Mouse (Mus musculus) lung, embryonic 16.5 days (tissue): ENCODE results near the gene Usp21. TPM values are rescaled to one million over a fixed set of nuclear protein-coding genes. Genes with fewer than 3 reads are reported as not detected.

Experiments
- ATAC-seq: fragments of 200-750 bp; cut with Nextera tagmentation; 2 replicates; pipeline ENCODE4 v1.8.0; 2017; ENCODE audit warnings: low read depth, mild to moderate bottlenecking, moderate library complexity
- H3K27ac ChIP-seq: fragments of 300-500 bp; sonication (generic); 2 replicates; pipeline ENCODE4 v1.5.1; 2014; ENCODE audit warnings: mild to moderate bottlenecking, control low read depth, low read length
- H3K27me3 ChIP-seq: fragments of 300-500 bp; sonication (generic); 2 replicates; pipeline ENCODE4 v1.6.1; 2014; ENCODE audit warnings: low read depth, low read length, mixed read lengths; ENCODE audit not compliant: control insufficient read depth, insufficient read depth
- H3K36me3 ChIP-seq: fragments of 300-500 bp; sonication (generic); 2 replicates; pipeline ENCODE4 v1.6.1; 2014; ENCODE audit warnings: low read length; ENCODE audit not compliant: control insufficient read depth, insufficient read depth
- H3K4me1 ChIP-seq: fragments of 300-500 bp; sonication (generic); replicated peaks from 2 replicates; pipeline ENCODE4 v1.6.1; 2014; ENCODE audit warnings: low read length, mixed read lengths; ENCODE audit not compliant: control insufficient read depth, insufficient read depth
- H3K4me2 ChIP-seq: fragments of 300-500 bp; sonication (generic); 2 replicates; pipeline ENCODE4 v1.6.1; 2014; ENCODE audit warnings: low read depth, low read length, control low read depth
- H3K4me3 ChIP-seq: fragments of 300-500 bp; sonication (generic); 2 replicates; pipeline ENCODE4 v1.5.1; 2014; ENCODE audit warnings: mild to moderate bottlenecking, low read length, control low read depth
- H3K9ac ChIP-seq: fragments of 300-500 bp; sonication (generic); 2 replicates; pipeline ENCODE4 v1.6.1; 2014; ENCODE audit warnings: low read length, control low read depth
- H3K9me3 ChIP-seq: fragments of 300-500 bp; sonication (generic); 2 replicates; pipeline ENCODE4 v1.6.1; 2016; ENCODE audit warnings: low read length; ENCODE audit not compliant: control insufficient read depth
- WGBS: fragments of 180-500 bp; shearing (Covaris S2); extraction: QIAGEN DNeasy Blood & Tissue Kit; methylation state at CpG from one replicate; pipeline ENCODE4 v1.1.7; 2014; 5-methylcytosine and 5-hydroxymethylcytosine counted together
- polyA plus RNA-seq: library from polyadenylated mRNA; unstranded; fragments of >200 nt; fragmentation: Nextera tagmentation; extraction: Ambion mirVana; gene quantifications from 2 replicates; pipeline ENCODE4 v1.2.1, GENCODE M21; 2015

Gene Usp21
- polyA plus RNA-seq, 1 experiment from 2014 or later, result 76.0 TPM

- ATAC-seq, result peak; percentile 93
- 0% methylated on average over 1 of the region's 2 CpGs for WGBS
- Histone ChIP-seq H3K27me3 (no peaks in the 10 kb centered on the region), H3K36me3 (no peaks in the 10 kb centered on the region), H3K9ac (no peak overlapping the region), H3K4me3 (no peak overlapping the region), H3K4me1 (peaks cover 31% of the 10 kb centered on the region), H3K9me3 (no peaks in the 10 kb centered on the region), H3K4me2 (peak overlapping the region; percentile 48; the same call in 1 of the 2 replicates), H3K27ac (peak overlapping the region; percentile 97)
Measured at GRCm38 (mm10) chr1:171263185-171263611, 24.6 kb downstream of the Usp21 start.

GRCm38 (mm10) chr1:171262594-171263130, 25.1 kb downstream of the Usp21 start:
- peak overlapping the region; percentile 38; the same call in 1 of the 2 replicates for H3K9ac ChIP-seq
- no peaks in the 10 kb centered on the region for H3K9me3 ChIP-seq
- H3K4me2 ChIP-seq, result peak overlapping the region; percentile 48
- no peaks in the 10 kb centered on the region for H3K36me3 ChIP-seq
- peaks cover 31% of the 10 kb centered on the region for H3K4me1 ChIP-seq
- ATAC-seq, result peak; percentile 88
- peak overlapping the region; percentile 97 for H3K27ac ChIP-seq
- WGBS, result 1% methylated on average over 8 of the region's 8 CpGs
- H3K4me3 ChIP-seq, result peak overlapping the region; percentile 24
- no peaks in the 10 kb centered on the region for H3K27me3 ChIP-seq

GRCm38 (mm10) chr1:171260316-171260715, 27.5 kb downstream of the Usp21 start:
- WGBS, result 35% methylated on average over 3 of the region's 3 CpGs
- H3K27me3 ChIP-seq, result no peaks in the 10 kb centered on the region
- no peak for ATAC-seq
- H3K27ac ChIP-seq, result peak overlapping the region; percentile 4; the same call in 1 of the 2 replicates
- no peaks in the 10 kb centered on the region for H3K36me3 ChIP-seq
- no peak overlapping the region for H3K9ac ChIP-seq
- no peak overlapping the region for H3K4me3 ChIP-seq
- H3K4me1 ChIP-seq, result peaks cover 31% of the 10 kb centered on the region
- H3K4me2 ChIP-seq, result no peak overlapping the region
- H3K9me3 ChIP-seq, result no peaks in the 10 kb centered on the region

GRCm38 (mm10) chr1:171258921-171259320, 28.9 kb downstream of the Usp21 start:
- H3K27ac ChIP-seq, result no peak overlapping the region
- H3K9ac ChIP-seq, result no peak overlapping the region
- H3K4me3 ChIP-seq, result no peak overlapping the region
- H3K4me1 ChIP-seq, result peaks cover 31% of the 10 kb centered on the region
- WGBS, result 76% methylated on average over 17 of the region's 17 CpGs
- no peak overlapping the region for H3K4me2 ChIP-seq
- no peak for ATAC-seq
- no peaks in the 10 kb centered on the region for H3K36me3 ChIP-seq
- no peaks in the 10 kb centered on the region for H3K27me3 ChIP-seq
- H3K9me3 ChIP-seq, result no peaks in the 10 kb centered on the region

- Histone ChIP-seq H3K27ac (no peak overlapping the region), H3K4me2 (no peak overlapping the region), H3K36me3 (no peaks in the 10 kb centered on the region), H3K4me1 (peaks cover 27% of the 10 kb centered on the region), H3K4me3 (no peak overlapping the region), H3K27me3 (no peaks in the 10 kb centered on the region), H3K9me3 (no peaks in the 10 kb centered on the region), H3K9ac (no peak overlapping the region)
- no peak for ATAC-seq
- 81% methylated on average over 9 of the region's 9 CpGs for WGBS
Measured at GRCm38 (mm10) chr1:171257781-171258180, 30.0 kb downstream of the Usp21 start.

GRCm38 (mm10) chr1:171256937-171257548, 30.7 kb downstream of the Usp21 start:
- ATAC-seq, result no peak
- Histone ChIP-seq H3K27ac (no peak overlapping the region), H3K27me3 (no peaks in the 10 kb centered on the region), H3K4me3 (no peak overlapping the region), H3K4me1 (peaks cover 24% of the 10 kb centered on the region), H3K9ac (no peak overlapping the region), H3K9me3 (no peaks in the 10 kb centered on the region), H3K4me2 (no peak overlapping the region), H3K36me3 (no peaks in the 10 kb centered on the region)
- 56% methylated on average over 15 of the region's 15 CpGs for WGBS

- Histone ChIP-seq H3K9me3 (no peaks in the 10 kb centered on the region), H3K4me3 (no peak overlapping the region), H3K9ac (no peak overlapping the region), H3K4me2 (no peak overlapping the region), H3K36me3 (no peaks in the 10 kb centered on the region), H3K27ac (no peak overlapping the region), H3K4me1 (peaks cover 22% of the 10 kb centered on the region), H3K27me3 (no peaks in the 10 kb centered on the region)
- ATAC-seq, result no peak
- WGBS, result 86% methylated on average over 24 of the region's 24 CpGs
Measured at GRCm38 (mm10) chr1:171256095-171256818, 31.5 kb downstream of the Usp21 start.

- no peak for ATAC-seq
- Histone ChIP-seq H3K27ac (peak overlapping the region; percentile 96), H3K9ac (peak overlapping the region; percentile 34), H3K27me3 (no peaks in the 10 kb centered on the region), H3K4me2 (peak overlapping the region; percentile 60; the same call in 1 of the 2 replicates), H3K4me1 (peaks cover 39% of the 10 kb centered on the region), H3K4me3 (0 out of 2 replicates have a peak overlapping the region, but pooled peaks have one; percentile 42), H3K9me3 (no peaks in the 10 kb centered on the region), H3K36me3 (no peaks in the 10 kb centered on the region)
- 44% methylated on average over 17 of the region's 17 CpGs for WGBS
Measured at GRCm38 (mm10) chr1:171252415-171252814, 35.4 kb downstream of the Usp21 start.

GRCm38 (mm10) chr1:171251594-171252324, 36.0 kb downstream of the Usp21 start:
- WGBS, result 16% methylated on average over 13 of the region's 13 CpGs
- Histone ChIP-seq H3K27ac (peak overlapping the region; percentile 96), H3K4me2 (peak overlapping the region; percentile 60), H3K27me3 (no peaks in the 10 kb centered on the region), H3K4me3 (peak overlapping the region; percentile 42), H3K9ac (peak overlapping the region; percentile 34), H3K36me3 (no peaks in the 10 kb centered on the region), H3K4me1 (peaks cover 39% of the 10 kb centered on the region), H3K9me3 (no peaks in the 10 kb centered on the region)
- ATAC-seq, result peak; percentile 46
